Mouse (Mus musculus): Measurements from ENCODE around the gene Lamb2. TPM values are rescaled to one million over a fixed set of nuclear protein-coding genes. Genes with fewer than 3 reads are reported as not detected.

Gene Lamb2
- polyA plus RNA-seq, 1 experiment from 2014 or later = 31.6 TPM

DNA sequence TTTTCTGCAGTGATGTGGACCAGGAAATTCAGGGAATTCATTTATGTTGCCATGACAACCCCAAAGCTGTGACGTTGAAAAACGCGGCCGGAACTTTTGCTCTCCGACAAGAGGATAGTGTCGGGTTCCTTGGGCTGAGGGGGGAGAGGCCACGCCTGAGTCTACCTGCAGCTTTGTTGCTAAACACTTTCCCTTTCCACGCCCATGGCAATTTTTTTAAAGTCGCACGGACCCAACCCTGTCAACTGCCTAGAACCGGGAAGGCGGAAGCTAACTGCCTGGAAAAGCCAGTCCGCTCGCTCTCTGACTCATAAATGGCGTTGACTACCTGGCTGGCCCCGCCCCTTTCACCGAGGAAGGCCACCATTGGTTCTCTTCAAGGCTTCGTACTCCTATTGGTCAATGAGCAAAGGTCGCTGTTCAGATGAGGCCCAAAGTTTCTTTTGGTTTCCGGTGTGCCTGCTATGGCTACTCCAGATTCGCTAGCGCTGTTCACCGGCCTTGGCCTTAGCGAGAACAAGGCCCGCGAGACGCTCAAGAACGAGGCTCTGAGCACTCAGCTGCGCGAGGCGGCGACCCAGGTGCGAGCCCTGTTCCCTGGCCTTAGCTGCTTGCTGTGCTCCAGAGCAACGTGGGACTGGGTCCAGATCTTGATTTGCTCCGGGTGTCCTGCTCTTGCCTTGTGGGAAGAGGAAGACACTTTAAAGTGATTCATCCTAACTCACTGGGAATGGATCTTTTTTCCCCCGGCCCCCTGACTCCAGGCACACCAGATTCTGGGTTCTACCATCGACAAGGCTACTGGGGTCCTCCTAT, 28.3 kb downstream of the Lamb2 start, which contains the start of gene Qars:
TSS of gene Qars (plus strand) at position 88 of the 816 bp plus-strand sequence.
- peak; percentile 91 for DNase-seq (ENCODE audit: low spot score)
- Histone ChIP-seq H3K9me3 (replicated peaks) (no peaks in the 10 kb centered on the region), H3K4me3 (peak within 1 kb of the TSS; percentile 75), H3K4me1 (peaks cover 17% of the 10 kb centered on the region), H3K36me3 (peaks cover 48% of the 10 kb centered on the region), H3K27me3 (ENCODE audit: low read depth, poor library complexity, severe bottlenecking) (no peaks in the 10 kb centered on the region), H3K27ac (peak within 1 kb of the TSS; percentile 87)
- WGBS = under 1% methylated on average over 37 of the region's 37 CpGs

DNA sequence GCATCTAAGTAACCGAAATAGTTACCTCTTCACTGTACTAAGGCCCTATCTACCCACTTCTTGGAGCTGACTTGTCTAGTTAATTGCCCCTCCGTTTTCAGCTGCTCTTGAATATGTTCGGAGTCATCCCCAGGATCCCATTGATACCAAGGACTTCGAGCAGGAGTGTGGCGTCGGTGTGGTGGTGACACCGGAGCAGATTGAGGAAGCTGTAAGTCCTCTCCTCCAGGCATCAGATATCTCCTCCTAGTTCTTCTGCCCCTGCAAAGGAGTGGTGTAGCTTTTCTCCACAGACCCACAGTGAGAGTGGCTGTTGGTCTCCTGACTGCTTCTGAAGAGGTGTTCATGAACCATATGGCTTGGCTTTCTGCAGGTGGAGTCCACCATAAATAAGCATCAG, 29.2 kb downstream of the Lamb2 start:
- Histone ChIP-seq H3K27ac (peak overlapping the region; percentile 87; the same call in 1 of the 2 replicates), H3K36me3 (peaks cover 48% of the 10 kb centered on the region)
- WGBS = 87% methylated on average over 7 of the region's 7 CpGs

DNA sequence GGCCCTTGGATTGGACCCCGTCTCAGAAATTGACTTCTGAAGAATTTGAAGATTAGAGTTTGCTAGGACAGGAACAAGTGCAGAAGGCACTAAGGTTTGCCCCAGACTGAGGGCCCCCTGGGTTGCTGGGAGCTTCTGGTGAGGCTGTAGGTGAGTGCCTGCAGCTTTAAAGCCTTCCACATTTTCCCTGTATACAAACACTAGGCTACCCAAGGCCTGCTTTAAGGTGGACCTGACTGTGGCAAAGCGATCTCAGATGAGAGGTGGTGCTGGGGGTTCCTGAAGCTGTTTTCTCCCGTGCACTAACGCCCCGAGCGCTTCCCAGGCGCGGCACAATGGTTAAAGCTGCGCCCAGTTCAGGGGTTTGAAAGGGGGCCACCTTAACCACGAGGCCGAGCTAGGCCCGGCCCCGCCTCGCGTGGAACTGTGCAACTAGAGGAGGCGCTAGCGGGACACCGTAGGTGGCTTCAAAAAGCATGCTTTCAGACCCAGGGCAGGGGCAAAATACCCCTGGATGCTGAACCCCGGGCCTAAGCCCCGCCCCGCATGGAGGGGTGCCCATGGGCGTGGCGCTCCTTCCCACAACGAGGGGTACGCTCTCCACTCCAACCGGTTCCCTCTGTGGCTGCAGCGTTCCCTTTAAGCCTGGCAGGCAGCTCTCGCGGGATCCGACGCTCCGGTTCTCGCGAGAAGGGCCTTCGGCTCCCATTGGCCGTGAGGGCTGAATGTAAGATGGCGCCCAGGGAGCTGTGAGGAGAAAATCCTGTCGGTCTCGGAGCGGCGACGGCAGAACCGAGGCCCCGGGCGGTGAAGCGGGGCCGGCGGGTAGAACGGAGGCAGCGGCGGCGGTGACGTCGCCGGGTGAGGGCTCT, 37.1 kb downstream of the Lamb2 start, which contains the start of gene Qrich1:
TSS of gene Qrich1 (plus strand) at position 427 of the 872 bp plus-strand sequence.
- no peaks in the 10 kb centered on the region for H3K27me3 ChIP-seq (ENCODE audit: low read depth, poor library complexity, severe bottlenecking)
- DNase-seq (ENCODE audit: low spot score) = peak; percentile 94
- under 1% methylated on average over 50 of the region's 55 CpGs for WGBS
- no peaks in the 10 kb centered on the region for H3K9me3 ChIP-seq (replicated peaks)
- peaks cover 22% of the 10 kb centered on the region for H3K4me1 ChIP-seq
- peak within 1 kb of the TSS; percentile 93 for H3K4me3 ChIP-seq
- peaks cover 70% of the 10 kb centered on the region for H3K36me3 ChIP-seq
- H3K27ac ChIP-seq = peak within 1 kb of the TSS; percentile 99

More for the DNA sequence above, 29.2 kb downstream of the Lamb2 start:
- Histone ChIP-seq H3K9me3 (replicated peaks) (no peaks in the 10 kb centered on the region), H3K27me3 (ENCODE audit: low read depth, poor library complexity, severe bottlenecking) (no peaks in the 10 kb centered on the region), H3K4me3 (peak overlapping the region; percentile 75), H3K4me1 (peaks cover 17% of the 10 kb centered on the region)
- DNase-seq (ENCODE audit: low spot score) = no peak

DNA sequence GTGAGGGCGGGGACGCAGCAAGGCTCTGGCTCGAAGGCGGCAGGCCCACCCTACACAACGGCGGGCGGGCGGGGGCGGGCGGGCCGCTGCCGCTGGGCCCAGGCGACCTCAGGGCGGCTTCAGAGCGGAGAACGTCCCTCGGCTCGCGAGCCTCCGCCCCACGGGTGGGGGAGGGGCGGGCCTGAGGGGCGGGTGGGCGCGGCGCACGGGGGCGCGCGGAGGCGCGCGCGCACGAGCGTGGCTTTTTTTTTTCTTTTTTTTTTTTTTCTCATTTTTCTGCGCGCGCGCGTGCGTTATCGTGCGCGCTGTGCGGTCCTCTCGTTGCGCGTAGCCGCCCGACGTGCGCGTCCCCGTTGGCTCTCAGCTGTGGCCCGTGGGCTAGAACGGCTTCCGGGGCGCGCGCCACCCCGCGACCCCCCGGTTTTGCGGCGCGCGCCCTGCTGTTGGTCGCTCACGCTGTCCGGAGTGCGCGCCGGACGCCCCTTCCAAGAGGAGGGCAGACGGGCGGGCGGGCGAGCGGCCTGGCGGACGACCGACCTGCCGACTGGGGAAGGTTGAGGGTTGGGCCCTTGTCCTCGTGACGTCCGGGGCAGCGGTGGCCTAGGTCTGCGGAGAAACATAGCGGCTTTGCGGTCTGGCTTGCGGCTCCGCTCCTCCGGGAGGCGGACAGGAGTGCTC, 37.9 kb downstream of the Lamb2 start:
- 1% methylated on average over 91 of the region's 95 CpGs for WGBS
- no peaks in the 10 kb centered on the region for H3K27me3 ChIP-seq (ENCODE audit: low read depth, poor library complexity, severe bottlenecking)
- peak; percentile 89 for DNase-seq (ENCODE audit: low spot score)
- H3K4me3 ChIP-seq = peak overlapping the region; percentile 93
- no peaks in the 10 kb centered on the region for H3K9me3 ChIP-seq (replicated peaks)
- H3K4me1 ChIP-seq = peaks cover 22% of the 10 kb centered on the region
- peak overlapping the region; percentile 99 for H3K27ac ChIP-seq
- peaks cover 69% of the 10 kb centered on the region for H3K36me3 ChIP-seq

DNA sequence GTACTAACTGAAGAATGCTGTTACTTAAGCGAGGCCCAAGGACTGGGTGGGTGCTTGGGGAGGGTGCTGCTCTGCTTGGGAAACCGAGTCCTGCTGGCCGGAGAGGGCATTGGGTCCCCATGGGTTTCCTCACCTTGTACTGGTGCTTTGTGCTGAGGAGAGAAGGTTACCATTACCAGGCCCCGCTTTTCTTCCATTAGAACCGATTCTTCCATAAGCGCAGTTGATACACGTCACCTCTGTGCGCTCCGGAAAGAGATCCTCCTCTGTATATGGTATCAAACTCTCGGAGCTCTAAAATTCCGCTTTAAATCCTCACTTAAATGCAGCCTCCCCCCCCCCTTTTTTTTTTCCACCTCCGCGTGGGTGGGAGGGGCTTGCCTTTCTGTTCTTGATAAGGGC, 38.4 kb downstream of the Lamb2 start:
- H3K9me3 ChIP-seq (replicated peaks) = no peaks in the 10 kb centered on the region
- peak overlapping the region; percentile 99 for H3K27ac ChIP-seq
- WGBS = under 1% methylated on average over 13 of the region's 13 CpGs
- H3K4me1 ChIP-seq = peaks cover 22% of the 10 kb centered on the region
- H3K27me3 ChIP-seq (ENCODE audit: low read depth, poor library complexity, severe bottlenecking) = no peaks in the 10 kb centered on the region
- H3K36me3 ChIP-seq = peaks cover 68% of the 10 kb centered on the region
- no peak for DNase-seq (ENCODE audit: low spot score)
- H3K4me3 ChIP-seq = peak overlapping the region; percentile 93

DNA sequence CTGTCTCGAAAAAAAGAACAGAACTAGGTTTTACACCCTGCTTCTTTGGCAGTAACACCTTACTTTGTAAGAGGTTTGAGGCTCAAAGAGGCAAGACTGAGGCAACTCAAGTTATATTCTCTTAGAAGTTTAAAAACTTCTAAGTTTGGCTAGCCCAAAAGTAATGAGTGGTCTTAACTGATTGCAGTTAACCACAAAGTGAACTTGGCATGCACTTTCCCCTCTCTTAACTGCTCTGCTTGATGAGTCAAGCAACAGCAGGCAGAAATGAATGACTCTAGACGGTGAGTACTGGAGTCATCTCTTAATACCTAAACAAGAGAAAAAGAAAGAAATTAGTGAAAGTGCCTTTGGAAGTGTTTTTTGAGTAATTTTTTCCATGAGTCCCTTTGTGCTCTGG, 42.1 kb downstream of the Lamb2 start:
- no peak for DNase-seq (ENCODE audit: low spot score)
- Histone ChIP-seq H3K4me1 (peaks cover 14% of the 10 kb centered on the region; the same call in 1 of the 2 replicates), H3K36me3 (peaks cover 68% of the 10 kb centered on the region), H3K4me3 (no peak overlapping the region), H3K27me3 (ENCODE audit: low read depth, poor library complexity, severe bottlenecking) (no peaks in the 10 kb centered on the region), H3K27ac (no peak overlapping the region), H3K9me3 (replicated peaks) (no peaks in the 10 kb centered on the region)
- WGBS = 89% methylated on average over 2 of the region's 2 CpGs

DNA sequence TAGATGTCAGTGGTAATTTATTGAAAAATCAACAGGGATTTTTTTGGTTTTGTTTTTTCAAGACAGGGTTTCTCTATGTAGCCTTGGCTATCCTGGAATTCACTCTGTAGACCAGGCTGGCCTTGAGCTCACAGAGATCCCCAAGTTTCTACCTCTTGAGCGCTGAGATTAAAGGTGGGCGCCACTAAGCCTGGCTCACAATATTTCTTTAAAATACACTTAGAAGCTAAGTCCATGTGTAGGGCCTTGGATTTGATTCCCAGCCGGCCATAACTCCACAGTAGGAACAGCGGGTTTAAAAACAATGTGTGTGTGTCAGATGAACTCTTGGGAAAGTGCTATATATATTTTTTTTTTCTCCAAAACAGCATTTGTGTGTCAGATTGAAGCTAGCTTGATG, 43.8 kb downstream of the Lamb2 start:
- H3K27ac ChIP-seq = no peak overlapping the region
- H3K9me3 ChIP-seq (replicated peaks) = no peaks in the 10 kb centered on the region
- H3K36me3 ChIP-seq = peaks cover 78% of the 10 kb centered on the region
- DNase-seq (ENCODE audit: low spot score) = no peak
- H3K4me1 ChIP-seq = peaks cover 13% of the 10 kb centered on the region; the same call in 1 of the 2 replicates
- H3K27me3 ChIP-seq (ENCODE audit: low read depth, poor library complexity, severe bottlenecking) = no peaks in the 10 kb centered on the region
- WGBS = 96% methylated on average over 4 of the region's 4 CpGs
- no peak overlapping the region for H3K4me3 ChIP-seq

DNA sequence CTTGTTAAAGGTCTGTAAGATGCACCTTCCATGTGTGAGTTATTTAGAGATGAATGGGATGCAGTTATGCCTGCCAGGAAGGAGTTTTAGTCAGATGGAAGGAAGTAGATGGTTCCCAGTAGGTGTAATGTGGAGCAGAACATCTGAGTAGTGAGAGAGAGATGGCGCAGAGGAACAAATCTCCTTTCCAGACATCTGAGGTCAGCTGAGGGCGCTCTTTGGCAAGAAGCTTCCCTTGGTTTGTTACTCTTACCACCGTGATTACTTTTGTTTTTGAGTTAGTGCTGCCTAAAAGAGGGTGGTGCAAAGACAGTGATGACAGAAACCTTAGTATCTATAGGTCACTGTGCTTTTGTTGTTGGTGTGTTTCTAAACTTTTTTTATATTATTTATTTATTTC, 45.9 kb downstream of the Lamb2 start:
- H3K36me3 ChIP-seq = peaks cover 82% of the 10 kb centered on the region

DNA sequence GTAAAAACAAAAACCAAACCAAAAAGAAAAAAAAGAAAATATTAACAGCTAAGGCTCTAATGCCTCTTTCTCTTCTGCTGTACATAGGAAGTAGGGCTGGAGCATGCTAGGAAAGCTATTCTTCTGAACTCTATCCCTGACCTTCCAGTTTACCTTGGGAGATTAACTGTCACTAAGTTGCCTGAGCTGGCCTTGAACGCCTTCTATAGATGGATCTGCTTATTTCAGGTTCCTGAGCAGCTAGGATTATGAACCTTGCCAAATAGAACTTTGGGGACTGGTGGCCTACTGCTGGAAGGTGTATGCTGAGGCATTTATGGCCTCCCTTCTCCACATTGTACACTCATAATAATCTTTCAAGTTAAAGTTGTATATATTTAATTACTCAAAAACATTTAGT, 51.4 kb downstream of the Lamb2 start:
- H3K9me3 ChIP-seq (replicated peaks) = no peaks in the 10 kb centered on the region
- H3K4me3 ChIP-seq = no peak overlapping the region
- H3K27me3 ChIP-seq (ENCODE audit: low read depth, poor library complexity, severe bottlenecking) = no peaks in the 10 kb centered on the region
- H3K36me3 ChIP-seq = peaks cover 93% of the 10 kb centered on the region
- 93% methylated on average over 1 of the region's 1 CpGs for WGBS
- H3K27ac ChIP-seq = no peak overlapping the region
- no peak for DNase-seq (ENCODE audit: low spot score)
- no peaks in the 10 kb centered on the region for H3K4me1 ChIP-seq

More for the DNA sequence above, 45.9 kb downstream of the Lamb2 start:
- DNase-seq (ENCODE audit: low spot score) = no peak
- H3K27me3 ChIP-seq (ENCODE audit: low read depth, poor library complexity, severe bottlenecking) = no peaks in the 10 kb centered on the region
- H3K4me1 ChIP-seq = no peaks in the 10 kb centered on the region
- H3K9me3 ChIP-seq (replicated peaks) = no peaks in the 10 kb centered on the region
- no peak overlapping the region for H3K4me3 ChIP-seq
- 87% methylated on average over 3 of the region's 3 CpGs for WGBS
- H3K27ac ChIP-seq = no peak overlapping the region

DNA sequence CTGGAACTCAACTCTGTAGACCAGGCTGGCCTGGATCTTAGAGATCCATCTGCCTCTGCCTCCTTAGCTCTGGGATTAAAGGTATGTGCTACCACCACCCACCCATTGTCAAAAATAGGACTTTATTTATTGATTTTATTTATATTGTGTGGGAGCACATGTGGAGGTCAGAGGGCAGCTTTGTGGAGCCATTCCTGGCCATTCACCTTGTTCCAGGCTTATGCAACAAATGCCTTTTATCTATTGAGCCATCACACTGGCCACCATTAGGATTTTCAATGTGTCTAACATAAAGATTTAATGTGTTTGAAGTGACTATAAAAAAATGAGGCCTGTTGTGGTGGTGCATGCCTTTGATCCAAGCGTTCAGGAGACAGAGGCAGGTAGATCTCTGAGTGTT, 52.0 kb downstream of the Lamb2 start:
- Histone ChIP-seq H3K36me3 (peaks cover 93% of the 10 kb centered on the region), H3K9me3 (replicated peaks) (no peaks in the 10 kb centered on the region), H3K4me1 (no peaks in the 10 kb centered on the region), H3K27ac (no peak overlapping the region), H3K4me3 (no peak overlapping the region), H3K27me3 (ENCODE audit: low read depth, poor library complexity, severe bottlenecking) (no peaks in the 10 kb centered on the region)
- DNase-seq (ENCODE audit: low spot score) = no peak
- 89% methylated on average over 1 of the region's 1 CpGs for WGBS
